Mouse (Mus musculus) heart, embryonic 11.5 days (tissue): ENCODE results near the gene Tctex1d2. TPM values are rescaled to one million over a fixed set of nuclear protein-coding genes. Genes with fewer than 3 reads are reported as not detected.

ENCODE experiments used
- ATAC-seq: fragments of 200-750 bp; cut with Nextera tagmentation; replicated peaks from 2 replicates; pipeline ENCODE4 v1.8.0; 2017; ENCODE audit warnings: moderate library complexity; ENCODE audit not compliant: insufficient number of reproducible peaks, low FRiP score, low TSS enrichment
- H3K27ac ChIP-seq: fragments of 300-500 bp; sonication (generic); 2 replicates; pipeline ENCODE4 v1.5.1; 2014; ENCODE audit warnings: mild to moderate bottlenecking, low read depth, low read length
- H3K27me3 ChIP-seq: fragments of 300-500 bp; sonication (generic); 2 replicates; pipeline ENCODE4 v1.6.1; 2014; ENCODE audit warnings: mild to moderate bottlenecking, low read length, mixed read lengths; ENCODE audit not compliant: control insufficient read depth, insufficient read depth
- H3K36me3 ChIP-seq: fragments of 300-500 bp; sonication (generic); 2 replicates; pipeline ENCODE4 v1.6.1; 2014; ENCODE audit warnings: mild to moderate bottlenecking, low read length, moderate library complexity, mixed read lengths; ENCODE audit not compliant: control insufficient read depth, insufficient read depth
- H3K4me1 ChIP-seq: fragments of 300-500 bp; sonication (generic); 2 replicates; pipeline ENCODE4 v1.6.1; 2014; ENCODE audit warnings: low read length; ENCODE audit not compliant: control insufficient read depth, insufficient read depth
- H3K4me2 ChIP-seq: fragments of 300-500 bp; sonication (generic); 2 replicates; pipeline ENCODE4 v1.6.1; 2014; ENCODE audit warnings: mild to moderate bottlenecking, moderate library complexity
- H3K4me3 ChIP-seq: fragments of 300-500 bp; sonication (generic); 2 replicates; pipeline ENCODE4 v1.5.1; 2014; ENCODE audit warnings: low read depth, low read length
- H3K9ac ChIP-seq: fragments of 300-500 bp; sonication (generic); 2 replicates; pipeline ENCODE4 v1.6.1; 2014; ENCODE audit warnings: mild to moderate bottlenecking, low read depth, low read length, moderate library complexity
- H3K9me3 ChIP-seq: fragments of 300-500 bp; sonication (generic); replicated peaks from 2 replicates; pipeline ENCODE4 v1.6.1; 2016; ENCODE audit warnings: low read length; ENCODE audit not compliant: control insufficient read depth
- WGBS: fragments of 180-500 bp; shearing (Covaris S2); extraction: QIAGEN DNeasy Blood & Tissue Kit; methylation state at CpG from one replicate; pipeline ENCODE4 v1.1.7; 2014; ENCODE audit not compliant: insufficient replicate concordance; 5-methylcytosine and 5-hydroxymethylcytosine counted together
- polyA plus RNA-seq: library from polyadenylated mRNA; unstranded; fragments of >200 nt; fragmentation: Nextera tagmentation; extraction: Ambion mirVana; gene quantifications from 2 replicates; pipeline ENCODE4 v1.2.1, GENCODE M21; 2014

Tctex1d2 gene
- polyA plus RNA-seq, 1 experiment from 2014 or later: 26.0 TPM

DNA sequence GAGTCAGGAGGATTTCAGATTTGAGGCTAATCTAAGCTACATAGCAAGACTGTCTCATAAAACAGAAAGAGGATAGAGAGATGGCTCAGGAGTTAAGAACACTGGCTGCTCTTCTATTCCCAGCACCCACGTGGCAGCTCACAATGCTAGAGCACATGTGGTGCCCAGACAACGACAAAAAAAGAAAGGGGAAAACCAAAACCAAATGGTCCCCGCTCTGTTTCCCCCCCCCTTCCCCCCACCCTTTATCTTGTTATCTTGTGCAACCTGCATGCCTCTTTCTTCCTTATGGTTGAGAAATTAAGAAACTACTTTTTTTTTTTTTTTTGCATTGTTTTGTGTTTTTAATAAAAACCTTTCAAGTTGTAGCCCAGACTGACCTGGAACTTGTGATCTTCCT is 49.0 kb downstream of the Tctex1d2 start:
- 82% methylated on average over 3 of the region's 3 CpGs for WGBS
- H3K36me3 ChIP-seq: peaks cover 14% of the 10 kb centered on the region

DNA sequence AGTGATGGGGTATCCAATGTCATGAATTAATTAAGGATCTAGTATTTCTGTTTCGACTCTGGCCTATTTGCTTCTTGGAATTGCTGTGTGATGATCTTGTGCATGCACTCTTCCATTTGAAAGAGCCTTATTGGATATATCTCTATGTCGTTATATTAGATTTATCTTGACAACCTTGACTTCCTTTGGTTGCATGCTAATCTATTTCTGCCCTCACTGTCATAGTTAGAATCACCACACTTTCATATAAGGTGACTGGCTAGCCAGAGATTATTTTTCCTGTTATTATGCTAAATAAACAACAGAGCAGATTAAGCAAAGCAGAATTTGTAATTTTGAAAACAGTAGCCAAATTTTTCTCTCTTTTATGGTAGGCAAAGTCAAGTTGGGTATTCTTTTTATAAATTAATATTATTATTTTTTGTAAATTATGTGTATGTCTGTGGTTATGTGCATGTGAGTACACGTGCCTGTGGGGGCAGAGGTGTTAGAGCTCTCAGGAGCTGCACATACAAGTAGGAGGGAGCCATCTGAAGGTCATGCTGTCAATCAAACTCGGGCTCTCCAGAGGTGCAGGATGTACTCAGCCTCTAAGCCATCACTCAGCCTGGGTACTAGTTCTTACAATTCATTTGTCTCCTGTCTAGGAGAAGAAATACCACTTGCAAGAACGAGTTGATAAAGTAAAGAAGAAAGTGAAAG is 50.1 kb downstream of the Tctex1d2 start:
- no peaks in the 10 kb centered on the region for H3K9me3 ChIP-seq
- no peaks in the 10 kb centered on the region for H3K27me3 ChIP-seq
- peaks cover 10% of the 10 kb centered on the region for H3K36me3 ChIP-seq
- H3K27ac ChIP-seq: no peak overlapping the region
- no peaks in the 10 kb centered on the region for H3K4me1 ChIP-seq
- no peak overlapping the region for H3K4me3 ChIP-seq
- WGBS: 69% methylated on average over 5 of the region's 5 CpGs
- no peak overlapping the region for H3K4me2 ChIP-seq
- no peak overlapping the region for H3K9ac ChIP-seq
- no peak for ATAC-seq

More for the DNA sequence above, 49.0 kb downstream of the Tctex1d2 start:
- Histone ChIP-seq H3K4me2 (no peak overlapping the region), H3K9me3 (no peaks in the 10 kb centered on the region), H3K27ac (no peak overlapping the region), H3K4me3 (no peak overlapping the region), H3K4me1 (peaks cover 5% of the 10 kb centered on the region; the same call in 1 of the 2 replicates), H3K9ac (no peak overlapping the region), H3K27me3 (no peaks in the 10 kb centered on the region)
- ATAC-seq: no peak

DNA sequence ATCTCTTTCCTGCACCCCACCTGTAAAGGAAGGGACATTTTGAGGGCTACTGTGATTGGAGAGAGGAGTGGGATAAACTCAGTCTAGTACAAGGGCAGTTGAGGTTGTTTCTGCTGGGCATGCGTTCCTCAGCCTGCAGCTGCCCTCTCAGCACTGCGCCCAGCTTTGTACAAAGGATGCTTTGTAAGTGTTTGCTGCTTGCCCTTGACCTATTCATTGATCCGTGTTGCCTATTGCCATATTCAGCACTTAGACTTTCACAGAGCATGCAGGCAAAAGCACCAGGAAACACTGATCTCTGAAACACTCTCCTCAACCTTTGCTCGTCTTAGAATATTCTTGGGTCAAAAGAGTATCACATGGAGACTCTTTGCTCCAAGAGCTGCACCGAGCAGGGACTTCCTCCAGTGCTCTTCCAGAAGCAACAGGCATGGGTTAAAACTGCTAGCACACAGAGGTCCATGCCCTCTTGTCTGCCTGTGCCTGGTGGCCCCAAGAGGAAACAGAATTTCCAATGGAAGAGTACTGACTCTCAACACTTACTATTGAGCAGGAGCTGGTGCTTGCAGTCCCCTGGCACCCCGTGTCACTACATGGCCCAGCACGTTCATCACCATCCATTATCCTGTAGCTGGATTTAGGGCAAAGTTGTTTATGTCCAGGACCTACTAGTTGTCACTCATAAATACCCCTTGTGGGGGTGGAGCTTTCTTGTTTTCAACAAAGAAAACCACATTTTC is 52.9 kb downstream of the Tctex1d2 start:
- no peak overlapping the region for H3K27ac ChIP-seq
- WGBS: 85% methylated on average over 7 of the region's 7 CpGs
- no peak overlapping the region for H3K4me2 ChIP-seq
- H3K4me1 ChIP-seq: peaks cover 4% of the 10 kb centered on the region; the same call in 1 of the 2 replicates
- no peaks in the 10 kb centered on the region for H3K9me3 ChIP-seq
- no peak overlapping the region for H3K9ac ChIP-seq
- no peak for ATAC-seq
- no peak overlapping the region for H3K4me3 ChIP-seq
- H3K27me3 ChIP-seq: no peaks in the 10 kb centered on the region
- H3K36me3 ChIP-seq: peaks cover 6% of the 10 kb centered on the region; the same call in 1 of the 2 replicates

DNA sequence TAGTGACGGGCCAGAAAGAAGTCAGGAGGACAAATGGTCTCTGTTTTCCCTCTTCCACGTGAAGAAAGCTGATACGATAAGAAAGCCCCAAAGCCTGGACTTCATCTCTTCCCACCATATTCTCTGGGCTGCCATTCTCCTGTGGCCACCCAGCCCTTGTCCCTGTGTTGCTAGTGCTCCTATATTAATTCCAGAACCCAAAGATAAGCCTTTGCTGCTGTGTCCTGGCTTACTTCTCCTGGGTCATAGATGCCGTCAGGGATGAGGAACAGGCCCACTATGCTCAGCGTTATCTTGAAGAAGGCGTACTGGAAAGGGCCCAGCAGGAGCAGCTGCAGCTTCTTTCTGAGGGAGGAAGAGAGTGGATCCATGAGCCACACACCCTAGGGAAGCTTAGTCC is 57.8 kb downstream of the Tctex1d2 start:
- H3K9me3 ChIP-seq: no peaks in the 10 kb centered on the region
- H3K36me3 ChIP-seq: no peaks in the 10 kb centered on the region
- H3K9ac ChIP-seq: no peak overlapping the region
- no peak overlapping the region for H3K4me2 ChIP-seq
- H3K27ac ChIP-seq: no peak overlapping the region
- peak; percentile 25; the same call in 1 of the 2 replicates for ATAC-seq
- WGBS: 27% methylated on average over 6 of the region's 6 CpGs
- H3K27me3 ChIP-seq: no peaks in the 10 kb centered on the region
- no peak overlapping the region for H3K4me3 ChIP-seq
- peaks cover 7% of the 10 kb centered on the region; the same call in 1 of the 2 replicates for H3K4me1 ChIP-seq

Other genes with a start within 250 kb of the Tctex1d2 start
- gene Bex6, start 239.9 kb upstream of the Tctex1d2 start, polyA plus RNA-seq: 0.42 TPM in 1 of 2 replicates, not detected in the other
- gene Fbxo45, start 172.5 kb upstream of the Tctex1d2 start, polyA plus RNA-seq: 11.2 and 12.4 TPM in 2 replicates
- 11.1 and 14.3 TPM in 2 replicates for gene Wdr53, start 172.5 kb upstream of the Tctex1d2 start, polyA plus RNA-seq
- gene Smco1, start 148.2 kb upstream of the Tctex1d2 start, polyA plus RNA-seq: not detected in 2 replicates
- 17.3 and 18.7 TPM in 2 replicates for gene Rnf168, start 142.2 kb upstream of the Tctex1d2 start, polyA plus RNA-seq
- 21.0 and 22.2 TPM in 2 replicates for gene Ubxn7, start 87.4 kb upstream of the Tctex1d2 start, polyA plus RNA-seq
- not detected in 2 replicates for gene Tm4sf19, start 19.2 kb upstream of the Tctex1d2 start, polyA plus RNA-seq
- gene Pcyt1a, start 11.2 kb downstream of the Tctex1d2 start, polyA plus RNA-seq: 38.0 and 41.8 TPM in 2 replicates
- 3.2 and 3.8 TPM in 2 replicates for gene Slc51a, start 68.2 kb downstream of the Tctex1d2 start, polyA plus RNA-seq
- gene Zdhhc19, start 76.6 kb downstream of the Tctex1d2 start, polyA plus RNA-seq: 0.27 TPM in 1 of 2 replicates, not detected in the other
- gene Tfrc, start 189.2 kb downstream of the Tctex1d2 start, polyA plus RNA-seq: 66.7 and 69.2 TPM in 2 replicates
- 6.9 and 7.8 TPM in 2 replicates for gene Tnk2, start 224.2 kb downstream of the Tctex1d2 start, polyA plus RNA-seq